Mouse (Mus musculus) left cerebral cortex, postnatal 25 days (tissue): ENCODE data around the gene Neurl3. TPM values are rescaled to one million over a fixed set of nuclear protein-coding genes. Genes with fewer than 3 reads are reported as not detected.

Experiments used
- DNase-seq, 2 experiments: peaks; one replicate each; pipeline ENCODE4 v3.0.0; 2022; ENCODE audit warnings: low spot score in 2 of 2, mixed read lengths in 1 of 2
- intact Hi-C: fragments of 180-260 bp; cut with DNase I; formaldehyde crosslinking; loops from one replicate; pipeline ENCODE4 v1.15.1; 2025
- total RNA-seq, 2 experiments: library from RNA; stranded (reverse); gene quantifications; 2 replicates each; pipeline ENCODE4 v1.2.3; 2021

The Neurl3 gene
- under 1 TPM in 1 of 2 experiments, not detected in 1; 0.71 TPM for total RNA-seq

GRCm38 (mm10) chr1:36274455-36274854 lies at the start of gene Neurl3:
TSS of gene Neurl3 (minus strand) at chr1:36274679.
- DNase-seq: no peak
- intact Hi-C loops: no loop called here

- DNase-seq: peak; percentile 55 to 65
- intact Hi-C loops: loop anchor here (1.0 kb wide), 1 partner anchor 177 kb away; no protein-coding TSS in a partner anchor
Measured at GRCm38 (mm10) chr1:36323746-36324448, 49.4 kb upstream of the Neurl3 start.

DNA sequence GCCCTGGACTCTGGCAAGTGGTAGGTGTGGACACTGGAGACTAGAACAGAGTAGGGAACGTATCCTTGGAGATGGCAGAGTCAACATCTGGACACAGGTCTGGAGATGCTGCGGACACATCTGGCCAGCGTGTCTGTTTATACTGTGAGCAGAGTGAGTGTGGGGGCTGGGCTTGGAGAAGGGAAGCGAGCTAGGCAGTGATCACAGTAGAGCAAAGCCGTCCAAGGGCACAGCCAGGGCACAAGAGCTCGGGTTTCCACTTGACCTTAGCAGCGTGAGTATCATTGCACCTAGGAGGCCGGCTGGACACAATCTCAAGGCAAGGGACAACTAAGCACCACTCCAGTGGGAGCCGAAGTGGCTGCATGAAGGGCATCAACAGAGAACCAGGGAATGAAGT lies 48.6 kb upstream of the Neurl3 start:
- intact Hi-C loops: loop anchor here (1.0 kb wide), 1 partner anchor 178 kb away; no protein-coding TSS in a partner anchor
- no peak for DNase-seq

DNA sequence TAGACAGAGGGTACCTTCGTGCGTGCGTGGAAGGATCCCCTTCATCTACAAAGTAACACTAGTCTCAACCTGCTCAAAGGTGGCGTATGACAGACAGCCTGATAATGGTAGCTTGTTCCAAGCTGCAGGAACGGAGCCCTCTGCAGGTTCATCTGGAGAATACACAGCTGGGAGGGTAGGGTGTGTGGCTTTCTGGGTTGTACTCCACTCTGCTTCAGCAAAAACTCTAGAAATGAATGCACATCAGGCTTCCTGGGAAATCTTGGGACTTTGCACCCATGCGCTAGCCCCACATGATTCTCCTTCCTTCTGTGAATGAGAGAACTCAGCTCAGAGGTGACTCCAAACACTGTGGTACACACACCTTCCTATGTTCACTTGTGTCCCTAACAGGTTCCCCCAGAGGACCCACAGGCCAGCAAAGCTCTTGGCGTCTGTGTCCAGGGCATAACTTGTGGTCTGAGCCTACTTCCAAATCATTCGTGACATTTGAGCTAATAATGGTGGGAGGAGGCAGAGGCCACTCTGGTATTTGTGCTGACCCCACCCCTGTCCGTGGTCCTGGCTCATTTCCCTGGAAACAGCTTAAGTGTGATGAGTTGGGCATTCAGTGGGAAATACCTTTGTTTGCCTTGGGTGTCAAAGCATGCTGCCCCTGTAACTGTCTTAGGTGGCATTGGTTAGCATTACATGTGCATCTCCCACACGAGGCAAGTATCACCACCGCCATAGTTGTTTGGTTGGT lies 47.5 kb upstream of the Neurl3 start:
- intact Hi-C loops: no loop called here
- no peak for DNase-seq

GRCm38 (mm10) chr1:36321164-36321563 lies 46.7 kb upstream of the Neurl3 start:
- intact Hi-C loops: no loop called here
- DNase-seq: no peak

DNA sequence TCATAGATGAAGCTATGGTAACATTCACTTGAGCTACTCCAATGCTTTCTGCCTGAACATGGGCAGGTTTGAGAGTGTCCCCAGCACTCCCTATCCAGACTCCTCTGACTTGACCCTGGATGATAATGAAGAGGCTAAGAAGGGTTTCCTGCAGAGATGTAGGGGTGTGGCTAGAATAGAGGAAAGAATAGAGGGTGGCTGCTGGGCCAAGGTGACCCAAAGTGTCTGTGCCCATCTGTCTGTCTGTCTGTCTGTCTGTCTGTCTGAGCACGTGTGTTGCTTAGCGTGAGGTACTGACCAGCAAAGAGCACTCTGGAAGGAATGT lies 41.3 kb upstream of the Neurl3 start:
- intact Hi-C loops: no loop called here
- DNase-seq: no peak

GRCm38 (mm10) chr1:36314959-36315775 lies 40.7 kb upstream of the Neurl3 start:
- intact Hi-C loops: no loop called here
- DNase-seq: no peak

DNA sequence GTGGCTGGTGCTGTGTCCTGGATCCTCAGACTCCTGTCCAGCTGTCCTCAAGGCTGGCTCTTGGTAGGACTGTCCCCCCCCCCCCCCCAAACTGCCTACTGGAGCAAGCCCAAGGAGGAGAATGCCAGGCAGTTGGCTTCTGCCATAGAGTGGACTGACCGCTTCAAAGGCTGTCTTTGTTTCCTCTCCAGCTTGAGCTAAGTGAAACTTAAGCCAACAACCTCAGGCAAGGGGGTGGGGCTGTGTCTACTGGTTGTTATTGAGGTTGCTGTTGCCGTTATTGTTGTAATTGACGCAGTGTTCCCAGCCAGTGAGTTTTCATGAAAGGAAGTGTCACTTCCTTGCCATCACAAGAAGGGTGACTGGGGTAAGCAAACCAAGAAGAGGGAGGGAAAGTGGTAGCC lies 35.0 kb upstream of the Neurl3 start:
- intact Hi-C loops: no loop called here
- DNase-seq: peak in 1 of 2 experiments; percentile 65

- no peak for DNase-seq
- intact Hi-C loops: no loop called here
Measured at GRCm38 (mm10) chr1:36308966-36309475, 34.5 kb upstream of the Neurl3 start.

DNA sequence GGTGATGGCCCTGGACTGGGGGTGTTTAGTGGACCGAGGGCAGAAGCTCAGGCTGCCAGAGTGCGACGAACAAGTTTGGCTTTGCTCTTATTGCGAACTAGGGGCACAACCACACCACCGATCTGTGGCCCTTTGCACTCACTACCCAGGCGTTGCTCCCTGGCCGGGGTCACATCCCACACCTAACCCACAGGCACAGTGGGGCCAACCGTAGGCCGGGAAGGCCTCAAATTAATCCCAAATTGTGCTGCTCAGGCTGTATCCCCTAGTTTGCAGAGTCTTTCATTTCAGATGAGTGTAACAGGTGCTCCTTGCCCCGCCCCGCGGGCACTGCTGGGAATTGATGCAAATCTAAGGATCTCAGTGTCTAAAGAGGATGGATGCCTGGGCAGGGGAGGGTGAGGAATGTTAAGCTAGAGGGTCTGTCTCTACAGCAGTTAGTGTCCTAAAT lies 34.0 kb upstream of the Neurl3 start:
- no peak for DNase-seq
- intact Hi-C loops: no loop called here

GRCm38 (mm10) chr1:36307495-36308280 lies 33.2 kb upstream of the Neurl3 start, which contains the start of gene Arid5a:
TSS of gene Arid5a (plus strand) at chr1:36307733.
- intact Hi-C loops: no loop called here
- DNase-seq: peak; percentile 84 to 92

DNA sequence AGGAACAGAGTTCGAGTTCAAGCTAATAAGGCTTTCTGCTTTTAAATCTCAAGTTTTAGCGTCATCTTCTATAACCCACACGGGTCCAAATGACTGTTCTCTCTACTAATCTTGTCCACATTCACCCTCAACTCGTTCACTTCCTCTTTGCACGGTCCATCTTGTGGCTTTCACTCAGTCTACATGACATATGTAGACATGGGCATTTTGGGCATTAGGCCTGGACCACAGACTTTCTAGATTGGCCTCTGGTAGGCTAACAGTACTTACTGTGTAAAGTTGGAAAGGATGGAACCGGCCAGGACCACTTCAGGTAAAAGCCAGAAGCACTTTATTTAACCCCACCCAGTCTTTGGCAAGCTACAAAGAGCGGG lies 32.6 kb upstream of the Neurl3 start:
- intact Hi-C loops: no loop called here
- DNase-seq: no peak

- intact Hi-C loops: no loop called here
- DNase-seq: no peak
Measured at GRCm38 (mm10) chr1:36306120-36306519, 31.6 kb upstream of the Neurl3 start.

GRCm38 (mm10) chr1:36304764-36305163 lies 30.3 kb upstream of the Neurl3 start:
- DNase-seq: peak in 1 of 2 experiments; percentile 49
- intact Hi-C loops: no loop called here

- intact Hi-C loops: no loop called here
- DNase-seq: peak; percentile 81 to 94
Measured at GRCm38 (mm10) chr1:36303381-36304320, 29.2 kb upstream of the Neurl3 start.

DNA sequence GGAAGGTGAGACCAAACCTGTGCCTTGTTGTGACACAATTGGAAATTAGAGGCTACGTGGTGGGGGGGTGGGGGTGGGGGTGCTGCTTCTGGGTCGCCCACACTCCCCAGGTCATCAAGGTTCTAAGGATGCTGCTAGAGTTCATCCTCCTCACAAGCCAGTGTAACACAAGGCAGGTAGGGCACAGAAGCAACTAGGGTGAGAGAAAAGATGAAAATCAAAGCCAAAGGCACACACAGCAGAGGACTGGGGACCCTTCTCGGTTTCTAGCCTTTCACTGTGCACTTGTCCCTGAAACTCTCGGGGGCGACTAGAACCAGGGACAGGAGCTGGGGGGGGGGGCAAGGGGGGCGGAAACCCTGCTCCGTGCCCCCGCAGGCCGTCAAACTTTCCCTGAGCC lies 28.5 kb upstream of the Neurl3 start:
- intact Hi-C loops: no loop called here
- DNase-seq: no peak

DNA sequence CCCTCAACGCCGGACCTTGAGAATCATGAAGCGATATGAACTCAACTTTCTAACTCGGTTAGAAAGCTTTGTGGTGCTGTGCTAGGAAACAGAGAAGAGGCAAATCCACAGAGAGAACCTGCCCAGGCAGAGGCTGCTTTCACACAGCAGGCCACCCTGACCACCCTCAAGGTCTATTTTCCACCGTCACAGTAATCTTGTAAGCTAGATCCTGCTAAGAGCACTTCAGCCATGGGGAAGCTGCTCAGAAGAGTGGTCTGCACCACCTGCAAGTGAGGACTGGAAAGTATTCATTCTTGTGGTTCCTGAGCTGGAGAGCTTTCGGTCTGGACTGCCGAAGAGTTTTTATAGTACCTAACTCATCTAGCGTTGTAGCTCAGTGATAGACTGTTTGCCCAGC lies 27.8 kb upstream of the Neurl3 start:
- intact Hi-C loops: no loop called here

GRCm38 (mm10) chr1:36300486-36300885 lies 26.0 kb upstream of the Neurl3 start:
- no peak for DNase-seq
- intact Hi-C loops: no loop called here

More for the DNA sequence above, 27.8 kb upstream of the Neurl3 start:
- DNase-seq: no peak
